Mouse (Mus musculus) ES-CJ7 (cell line): ENCODE measurements around the gene Eva1a.
A peak's percentile ranks its signal among the peaks of the same experiment; 100 is the strongest.

ENCODE experiments used
- DNase-seq: peaks from one replicate; pipeline ENCODE4 v3.0.0; 2011; ENCODE audit warnings: low read depth, low spot score

The Eva1a gene

GRCm38 (mm10) chr6:82066515-82067081 is 25.8 kb downstream of the Eva1a start:
- DNase-seq = no peak

- DNase-seq = no peak
These were observed 29.6 kb downstream of the Eva1a start for GRCm38 (mm10) chr6:82070459-82070858.

DNA sequence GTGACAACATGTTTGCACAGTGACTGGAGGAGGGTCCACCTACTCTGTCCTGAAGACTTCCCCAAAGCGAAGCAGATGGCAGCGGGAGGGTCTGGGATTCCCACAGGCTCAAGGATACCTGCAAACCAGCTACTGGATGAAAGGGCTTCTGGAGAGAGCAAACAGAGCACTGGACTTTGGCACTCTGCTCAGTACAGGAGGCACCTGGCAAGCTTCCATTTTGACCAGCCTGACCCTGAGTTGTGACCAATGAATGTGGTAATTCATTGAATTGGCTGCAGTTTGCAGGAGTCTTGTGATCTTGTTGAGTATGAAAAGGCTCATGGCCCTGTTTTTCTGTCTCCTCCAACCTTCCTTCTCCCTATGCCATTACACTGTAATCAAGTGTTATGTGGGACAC is 32.2 kb downstream of the Eva1a start:
- DNase-seq = no peak

DNA sequence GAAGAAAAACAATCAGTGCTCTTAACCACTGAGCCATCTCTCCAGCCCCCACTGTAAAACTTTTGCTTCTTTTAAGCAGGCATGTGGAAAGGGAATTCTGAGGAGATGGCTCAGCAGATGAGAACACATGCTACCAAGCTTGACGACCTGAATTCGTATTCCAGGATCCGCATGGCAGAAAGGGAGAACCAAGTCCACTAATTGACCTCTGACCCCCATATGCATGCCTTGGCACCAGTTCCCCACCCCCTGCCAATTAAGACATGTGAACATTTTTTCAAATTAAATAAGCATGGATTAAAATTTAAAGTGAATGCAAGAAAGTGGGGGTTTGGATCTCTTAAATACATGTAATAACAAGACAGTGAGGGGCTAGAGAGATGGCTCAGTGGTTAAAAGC is 32.7 kb downstream of the Eva1a start:
- no peak for DNase-seq

- DNase-seq = no peak
These were observed 35.5 kb downstream of the Eva1a start for GRCm38 (mm10) chr6:82076364-82076763.

- DNase-seq = no peak
These were observed 38.0 kb downstream of the Eva1a start for GRCm38 (mm10) chr6:82078875-82079274.

DNA sequence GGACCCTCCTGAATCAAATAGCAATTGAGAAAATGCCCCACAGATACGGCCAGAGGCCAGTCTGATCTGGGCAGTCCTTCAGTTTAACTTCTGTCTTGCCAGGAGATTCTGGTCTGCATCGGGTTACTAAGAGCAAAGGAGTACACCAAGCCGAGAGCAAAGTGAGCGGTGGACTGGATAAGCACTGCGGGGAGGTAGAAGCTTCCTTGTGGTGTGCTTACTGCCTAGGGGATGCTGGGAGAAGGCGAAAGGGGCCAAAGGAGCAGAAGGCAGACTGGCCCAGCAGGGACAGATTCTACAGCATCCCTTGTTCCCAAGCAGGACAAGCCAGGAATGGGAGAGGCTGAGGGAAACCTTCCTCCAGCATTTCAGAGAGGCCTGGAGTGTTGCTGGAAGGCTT is 42.8 kb downstream of the Eva1a start:
- DNase-seq = no peak

DNA sequence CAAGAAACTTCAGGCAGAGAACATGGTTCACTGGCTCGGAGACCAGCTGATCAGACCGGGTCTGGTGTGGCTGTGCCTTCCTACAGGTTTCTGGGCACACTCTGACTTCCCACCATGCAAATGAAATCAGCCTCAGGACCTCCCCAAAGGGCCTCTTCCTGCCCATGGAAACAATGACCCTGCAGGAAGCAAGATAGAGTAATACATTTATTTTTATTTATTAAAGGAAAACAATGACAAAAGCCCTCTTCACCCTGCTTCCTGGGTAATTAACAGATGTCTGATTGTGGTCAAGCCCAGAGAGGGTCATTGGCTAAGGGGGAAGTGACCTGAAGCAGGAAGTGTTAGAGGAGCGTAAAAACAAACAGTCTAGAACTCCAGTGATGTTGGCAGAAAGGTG is 43.4 kb downstream of the Eva1a start:
- no peak for DNase-seq

DNA sequence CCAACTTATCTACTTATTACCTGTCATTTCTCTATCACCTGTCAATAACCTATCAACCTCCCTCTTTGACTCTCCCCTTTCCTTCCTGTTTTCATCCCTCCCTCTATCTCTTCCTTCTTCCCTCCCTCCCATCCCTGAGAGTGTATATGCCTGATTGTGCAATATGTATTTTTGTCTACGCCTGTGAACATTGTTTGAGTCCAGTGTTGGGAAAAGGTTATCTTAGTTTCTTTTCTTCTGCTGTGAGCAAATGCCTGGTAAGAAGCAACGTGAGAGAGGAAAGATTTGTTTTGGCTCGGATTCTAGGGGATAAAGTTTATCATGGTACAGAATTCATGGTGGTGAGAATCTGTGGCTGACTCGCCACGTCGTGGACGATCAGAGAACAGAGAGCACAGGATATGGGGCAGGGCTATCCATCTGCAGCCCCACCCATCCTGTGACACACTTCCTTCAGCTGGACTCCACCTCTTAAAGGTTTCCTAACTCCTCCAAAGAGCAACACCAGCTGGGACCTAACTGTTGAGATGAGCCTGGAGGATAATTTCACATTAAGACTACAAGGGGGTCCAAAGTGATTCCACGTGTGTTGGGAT is 44.6 kb downstream of the Eva1a start:
- DNase-seq = no peak

DNA sequence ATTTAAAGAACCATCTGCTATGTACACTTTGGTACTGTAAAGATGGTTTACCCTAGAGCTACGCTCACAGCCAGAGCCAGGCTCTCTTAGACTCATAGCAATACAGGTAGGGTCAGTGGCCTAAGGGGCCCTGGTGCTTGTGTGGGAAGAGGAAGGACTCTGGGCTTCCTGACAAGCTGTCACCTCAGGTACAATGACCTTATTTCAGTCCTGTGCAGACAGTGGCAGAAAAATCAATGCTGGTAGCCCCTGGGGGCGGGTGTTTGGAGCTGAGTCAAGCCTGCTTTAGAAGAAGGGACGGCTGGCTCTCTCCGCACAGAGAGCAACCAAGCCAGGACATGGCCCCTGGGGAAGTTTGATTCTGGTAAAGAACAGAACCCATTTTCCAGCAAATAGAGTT is 47.3 kb downstream of the Eva1a start:
- no peak for DNase-seq

DNA sequence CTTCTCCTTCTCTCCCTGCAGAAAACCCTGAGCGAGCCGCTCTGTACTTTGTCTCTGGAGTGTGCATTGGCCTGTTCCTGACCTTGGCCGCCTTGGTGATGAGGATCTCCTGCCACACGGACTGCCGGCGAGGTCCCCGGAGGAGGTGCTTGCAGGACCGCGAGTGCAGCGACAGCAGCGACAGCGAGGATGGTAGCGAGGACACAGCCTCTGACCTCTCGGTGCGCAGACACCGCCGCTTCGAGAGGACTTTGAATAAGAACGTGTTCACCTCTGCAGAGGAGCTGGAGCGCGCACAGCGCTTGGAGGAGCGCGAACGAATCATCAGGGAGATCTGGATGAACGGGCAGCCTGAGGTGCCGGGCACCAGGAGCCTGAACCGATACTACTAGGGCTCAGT is 50.9 kb downstream of the Eva1a start:
- peak; percentile 20 for DNase-seq

GRCm38 (mm10) chr6:82097705-82098104 is 56.9 kb downstream of the Eva1a start:
- DNase-seq = no peak

DNA sequence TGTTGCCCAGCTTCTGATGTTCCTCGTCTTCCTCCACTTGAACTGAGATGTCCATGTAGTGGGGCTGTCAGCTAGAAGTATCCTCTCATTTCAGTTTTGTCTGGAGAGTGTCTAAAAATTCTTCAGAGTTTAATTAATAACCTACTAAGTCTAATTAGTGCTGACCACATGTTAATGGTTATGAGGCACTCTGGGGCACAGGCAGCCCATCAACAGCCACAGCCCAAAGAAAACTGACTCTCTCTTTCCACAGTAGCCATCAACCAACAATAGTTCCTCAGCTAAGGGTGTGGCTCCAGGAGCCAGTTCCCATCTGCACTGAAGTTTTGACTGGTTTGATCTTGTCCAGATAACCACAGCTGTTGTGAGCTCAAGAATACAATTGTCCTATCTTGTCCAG is 57.6 kb downstream of the Eva1a start:
- no peak for DNase-seq

DNA sequence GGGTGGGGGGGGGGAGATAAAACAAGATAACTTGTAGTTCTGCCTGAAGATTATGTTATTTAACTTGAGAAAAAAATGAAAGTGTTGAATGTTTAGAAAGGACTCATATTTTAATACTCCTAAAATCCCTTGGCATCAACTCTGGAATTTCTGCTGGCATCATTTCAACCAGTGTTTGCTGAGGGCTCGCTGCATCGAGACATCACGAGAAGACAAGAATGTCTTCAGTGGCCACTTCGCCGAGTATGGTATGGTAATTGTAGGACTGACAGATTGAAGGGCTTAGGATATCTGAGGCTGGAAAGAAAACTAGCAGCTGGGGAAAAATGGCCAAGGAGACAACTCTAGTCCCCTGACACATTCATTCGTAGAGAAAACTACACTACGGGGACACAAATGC is 69.6 kb downstream of the Eva1a start:
- DNase-seq = no peak

- DNase-seq = peak; percentile 15
These were observed 70.3 kb downstream of the Eva1a start for GRCm38 (mm10) chr6:82111111-82111510.

GRCm38 (mm10) chr6:82111540-82111939 is 70.7 kb downstream of the Eva1a start:
- no peak for DNase-seq

DNA sequence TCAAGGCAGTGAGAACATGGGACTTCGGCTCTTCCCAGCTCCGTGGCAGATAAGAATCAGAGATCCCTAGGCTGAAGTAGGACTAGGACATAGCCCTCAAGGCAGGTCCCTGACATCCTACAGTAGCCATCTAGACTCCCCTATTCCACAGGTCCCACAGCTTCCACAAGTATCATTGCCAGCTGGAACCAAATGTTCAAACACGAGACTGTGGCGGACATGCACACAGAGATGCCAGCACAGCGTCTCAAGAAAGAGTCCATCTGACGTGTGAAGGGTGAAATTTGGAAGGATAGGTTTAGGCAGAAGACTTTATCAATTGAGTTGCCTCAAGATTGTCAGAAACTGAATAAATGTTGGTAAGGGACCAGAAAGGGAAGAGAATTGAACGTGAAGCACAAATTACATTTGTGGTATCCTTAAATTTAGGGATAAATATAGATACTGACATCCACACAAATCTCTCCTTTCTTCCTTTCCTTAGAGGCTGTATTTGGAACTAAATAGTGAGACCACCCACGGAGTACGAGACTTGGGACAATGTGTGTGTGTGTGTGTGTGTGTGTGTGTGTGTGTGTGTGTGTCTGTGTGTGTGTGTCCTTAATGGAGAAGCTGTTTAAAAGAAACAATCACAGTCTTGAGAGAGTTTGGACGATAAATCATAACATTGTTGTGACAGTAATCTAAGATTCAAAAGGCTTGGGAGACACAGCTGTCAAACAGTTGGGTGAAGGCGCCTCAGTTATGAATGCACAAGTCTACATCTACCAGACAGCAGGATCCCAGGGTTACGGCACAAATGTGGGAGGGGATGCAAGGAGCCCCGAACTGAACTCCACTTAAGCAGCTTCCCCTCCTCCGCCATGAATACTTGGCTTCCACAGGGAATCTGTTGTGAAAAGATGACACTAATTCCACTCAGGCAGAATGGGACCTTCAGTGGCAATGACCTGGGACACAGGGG is 71.6 kb downstream of the Eva1a start:
- no peak for DNase-seq

DNA sequence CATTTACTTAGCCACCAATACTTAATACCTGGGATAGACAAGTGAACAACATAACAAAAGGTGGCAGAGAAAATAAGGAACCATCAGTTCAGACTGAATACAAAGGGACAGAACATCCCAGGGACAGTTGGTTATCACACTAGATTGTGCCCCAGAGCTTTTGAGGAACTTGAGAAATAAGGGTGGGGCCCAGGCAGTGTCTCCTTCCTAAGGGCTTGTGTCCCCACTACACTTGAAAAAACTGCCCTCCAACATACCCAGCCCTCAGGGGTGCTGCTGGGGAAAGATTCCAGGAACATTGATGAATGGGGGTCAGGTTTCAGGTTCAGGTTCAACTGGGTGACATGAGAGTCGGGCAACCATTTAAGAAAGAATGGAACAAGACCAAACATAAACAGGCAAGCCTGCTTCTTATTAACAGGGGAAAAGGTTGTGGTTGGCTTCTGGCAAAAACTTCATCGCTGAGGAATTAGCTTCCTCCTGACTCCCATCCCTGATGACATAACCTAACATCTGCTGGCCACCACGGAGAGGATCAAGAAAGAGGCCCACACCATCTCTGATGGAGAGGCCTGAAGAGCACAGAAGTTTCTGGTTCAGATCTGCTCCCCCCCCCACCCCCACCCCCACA is 74.6 kb downstream of the Eva1a start:
- no peak for DNase-seq

- DNase-seq = no peak
These were observed 75.3 kb downstream of the Eva1a start for GRCm38 (mm10) chr6:82116176-82116575.

GRCm38 (mm10) chr6:82117871-82118270 is 77.0 kb downstream of the Eva1a start:
- no peak for DNase-seq

DNA sequence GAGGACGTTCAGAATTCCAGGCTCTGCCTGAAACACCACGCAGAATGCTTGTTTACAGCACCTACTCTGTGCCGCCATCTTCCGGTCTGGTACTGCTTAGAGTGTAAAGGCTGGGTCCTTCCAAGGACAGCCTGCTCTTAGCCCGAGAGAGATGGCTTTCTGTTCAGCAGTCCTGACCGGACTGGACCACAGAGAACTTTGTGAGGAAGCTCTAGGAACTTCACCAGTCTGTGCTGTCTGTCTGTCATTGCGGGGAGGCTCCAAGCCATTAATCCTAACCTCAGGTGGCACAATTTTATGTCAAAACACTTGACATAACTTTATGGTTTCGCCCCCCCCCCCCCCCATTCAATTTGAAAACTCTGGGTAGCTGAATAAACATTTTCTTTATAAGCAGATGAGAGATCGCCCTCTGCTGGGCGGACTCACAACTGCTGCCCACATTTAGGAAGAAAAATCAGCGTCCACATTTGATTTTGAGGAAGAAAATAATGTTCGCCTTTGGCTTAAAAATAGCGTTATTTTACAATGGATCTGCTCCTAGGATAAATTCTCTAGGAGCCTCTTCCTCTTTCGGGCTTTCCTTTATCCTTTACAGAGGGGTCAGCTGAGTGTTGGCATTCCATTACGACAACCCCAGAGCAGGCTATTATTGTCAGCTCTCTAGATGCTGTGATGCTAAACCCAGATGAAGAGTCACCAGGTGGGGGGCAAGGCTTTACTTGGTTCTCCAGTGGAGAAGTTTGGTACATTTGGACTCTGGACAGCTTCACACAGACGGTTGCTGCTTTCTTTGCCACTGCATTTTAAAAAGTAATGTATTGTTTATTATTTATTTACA is 78.7 kb downstream of the Eva1a start:
- peak; percentile 74 for DNase-seq
